Mouse (Mus musculus): ENCODE data around the gene Nckap5. TPM values are rescaled to one million over a fixed set of nuclear protein-coding genes. Genes with fewer than 3 reads are reported as not detected.

Nckap5 gene
- total and polyA plus RNA-seq, 2 experiments from 2014 or later, result 9.3 to 10.2 TPM

GRCm38 (mm10) chr1:126737554-126738290 lies 92.9 kb downstream of the Nckap5 start:
- H3K9ac ChIP-seq, result peak overlapping the region; percentile 33
- H3K4me1 ChIP-seq (ENCODE audit: insufficient read depth), result 0 out of 2 replicates have a peak, but pooled peaks cover 8% of the 10 kb centered on the region
- no peaks in the 10 kb centered on the region; the same call in 1 of the 2 replicates for H3K27me3 ChIP-seq (ENCODE audit: insufficient read depth, low read length)
- peak overlapping the region; percentile 39 for H3K4me3 ChIP-seq (ENCODE audit: low read depth, low read length)
- peak; percentile 78 for ATAC-seq
- H3K9me3 ChIP-seq (ENCODE audit: low read length), result no peaks in the 10 kb centered on the region
- H3K36me3 ChIP-seq (ENCODE audit: insufficient read depth), result no peaks in the 10 kb centered on the region
- peak; percentile 61 for DNase-seq
- 3% methylated on average over 18 of the region's 18 CpGs for WGBS
- no peak for TF ChIP-seq CTCF (IDR thresholded peaks at IDR 0.05; ENCODE audit: low read depth)
- peak overlapping the region; percentile 66 for H3K27ac ChIP-seq (ENCODE audit: low read depth, low read length)
- peak overlapping the region; percentile 66 for H3K4me2 ChIP-seq (ENCODE audit: low read depth)

DNA sequence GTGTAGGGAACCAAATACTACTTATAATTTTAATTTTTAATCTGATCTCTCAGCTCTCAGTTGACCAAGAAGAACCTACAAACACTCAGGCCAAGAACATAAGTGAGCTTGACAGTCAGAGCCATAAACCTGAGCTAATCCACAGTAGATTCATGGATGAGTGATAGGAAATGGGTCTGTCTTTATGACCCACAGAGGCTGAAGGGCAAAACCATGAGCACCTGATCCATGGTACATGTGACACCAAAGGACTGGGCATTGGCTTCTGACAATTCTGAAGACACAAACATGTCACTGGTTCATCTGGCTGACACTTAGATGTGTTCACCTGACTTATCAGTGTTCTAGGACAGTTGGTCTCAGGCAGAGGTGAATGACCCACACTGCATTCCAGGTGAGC lies 98.9 kb downstream of the Nckap5 start:
- Histone ChIP-seq H3K4me1 (ENCODE audit: insufficient read depth) (no peaks in the 10 kb centered on the region), H3K9me3 (ENCODE audit: low read length) (no peaks in the 10 kb centered on the region), H3K36me3 (ENCODE audit: insufficient read depth) (no peaks in the 10 kb centered on the region), H3K9ac (no peak overlapping the region), H3K4me3 (ENCODE audit: low read depth, low read length) (no peak overlapping the region), H3K27me3 (ENCODE audit: insufficient read depth, low read length) (no peaks in the 10 kb centered on the region; the same call in 1 of the 2 replicates), H3K27ac (ENCODE audit: low read depth, low read length) (no peak overlapping the region), H3K4me2 (ENCODE audit: low read depth) (no peak overlapping the region)
- ATAC-seq (no peak), DNase-seq (no peak)
- TF ChIP-seq CTCF (IDR thresholded peaks at IDR 0.05; ENCODE audit: low read depth), result no peak

DNA sequence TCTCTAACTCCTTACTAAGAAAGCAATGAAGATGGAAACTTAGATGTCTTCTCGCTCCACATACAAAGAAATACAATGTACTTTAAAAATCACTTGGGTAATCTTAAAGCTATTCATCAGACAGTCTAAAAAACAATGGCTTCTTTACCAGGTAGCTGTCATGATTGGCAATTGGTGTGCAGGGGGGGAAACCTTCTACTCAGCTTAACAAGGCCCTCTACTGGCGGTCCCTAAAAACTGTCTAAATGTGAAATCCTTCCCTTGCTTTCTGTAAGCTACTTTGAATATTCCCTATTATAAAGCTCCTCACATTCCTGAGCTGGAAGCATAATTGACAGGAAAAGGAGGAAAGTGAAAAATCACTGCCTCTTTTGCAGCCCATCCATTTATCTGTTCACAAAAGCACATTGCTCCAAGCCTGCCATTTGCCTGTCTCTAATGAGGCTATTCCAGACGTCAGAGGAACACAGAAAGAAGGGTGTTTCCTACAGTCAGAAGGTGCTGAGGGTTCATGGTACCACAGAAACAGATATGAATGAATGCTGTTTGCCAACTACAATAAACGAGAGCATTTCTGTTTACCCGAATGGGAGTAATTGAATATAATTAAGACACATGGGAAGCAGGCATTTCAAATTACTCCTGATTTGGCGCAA lies 104.1 kb downstream of the Nckap5 start:
- H3K4me2 ChIP-seq (ENCODE audit: low read depth), result no peak overlapping the region
- no peaks in the 10 kb centered on the region for H3K36me3 ChIP-seq (ENCODE audit: insufficient read depth)
- no peak overlapping the region for H3K4me3 ChIP-seq (ENCODE audit: low read depth, low read length)
- no peak overlapping the region for H3K27ac ChIP-seq (ENCODE audit: low read depth, low read length)
- DNase-seq, result peak; percentile 73
- peak; percentile 74 for TF ChIP-seq CTCF (IDR thresholded peaks at IDR 0.05; ENCODE audit: low read depth)
- 0 out of 2 replicates have a peak, but pooled peaks cover 3% of the 10 kb centered on the region for H3K4me1 ChIP-seq (ENCODE audit: insufficient read depth)
- H3K9me3 ChIP-seq (ENCODE audit: low read length), result no peaks in the 10 kb centered on the region
- ATAC-seq, result peak; percentile 78
- 27% methylated on average over 6 of the region's 6 CpGs for WGBS
- no peaks in the 10 kb centered on the region for H3K27me3 ChIP-seq (ENCODE audit: insufficient read depth, low read length)
- H3K9ac ChIP-seq, result no peak overlapping the region

DNA sequence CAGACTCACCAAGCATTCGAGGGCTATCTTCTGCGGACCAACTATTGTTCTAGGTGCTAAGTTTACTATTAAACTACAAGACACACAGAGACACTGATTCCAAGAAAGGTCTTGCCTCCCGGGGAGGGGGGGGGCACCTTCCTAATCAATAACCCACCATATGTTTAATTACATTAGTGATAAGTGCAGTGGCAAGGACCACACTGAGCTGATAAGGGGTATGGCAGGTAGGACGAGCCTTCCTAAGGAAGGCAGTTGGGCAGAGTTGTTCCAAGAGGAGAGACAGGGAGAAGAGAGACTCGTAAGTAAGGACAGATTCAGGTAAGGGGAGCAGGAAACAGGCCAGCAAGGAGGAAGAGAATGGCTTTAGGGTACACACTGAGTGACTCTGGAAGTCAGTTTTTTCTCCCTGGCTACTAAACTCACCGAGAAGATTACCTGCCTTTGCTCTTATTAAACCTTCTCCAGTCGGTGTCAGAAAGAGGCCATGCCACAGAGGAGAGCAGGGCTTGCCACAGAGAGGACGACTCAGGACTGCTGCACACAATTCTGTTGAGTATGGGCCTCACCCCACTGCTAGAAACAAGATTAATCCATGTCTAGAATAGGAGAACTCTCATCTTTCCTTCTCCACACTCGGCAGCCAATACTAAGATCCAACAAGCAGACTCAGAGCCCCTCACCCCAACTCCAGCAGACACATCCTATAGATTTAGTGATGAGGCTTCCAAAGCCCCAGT lies 104.8 kb downstream of the Nckap5 start:
- no peak overlapping the region for H3K4me3 ChIP-seq (ENCODE audit: low read depth, low read length)
- H3K27me3 ChIP-seq (ENCODE audit: insufficient read depth, low read length), result no peaks in the 10 kb centered on the region
- H3K27ac ChIP-seq (ENCODE audit: low read depth, low read length), result no peak overlapping the region
- WGBS, result 81% methylated on average over 9 of the region's 9 CpGs
- H3K4me1 ChIP-seq (ENCODE audit: insufficient read depth), result 0 out of 2 replicates have a peak, but pooled peaks cover 3% of the 10 kb centered on the region
- H3K9me3 ChIP-seq (ENCODE audit: low read length), result no peaks in the 10 kb centered on the region
- TF ChIP-seq CTCF (IDR thresholded peaks at IDR 0.05; ENCODE audit: low read depth), result no peak
- peak; percentile 24; the same call in 1 of the 2 replicates for ATAC-seq
- no peak for DNase-seq
- no peak overlapping the region for H3K9ac ChIP-seq
- H3K4me2 ChIP-seq (ENCODE audit: low read depth), result no peak overlapping the region
- no peaks in the 10 kb centered on the region for H3K36me3 ChIP-seq (ENCODE audit: insufficient read depth)

DNA sequence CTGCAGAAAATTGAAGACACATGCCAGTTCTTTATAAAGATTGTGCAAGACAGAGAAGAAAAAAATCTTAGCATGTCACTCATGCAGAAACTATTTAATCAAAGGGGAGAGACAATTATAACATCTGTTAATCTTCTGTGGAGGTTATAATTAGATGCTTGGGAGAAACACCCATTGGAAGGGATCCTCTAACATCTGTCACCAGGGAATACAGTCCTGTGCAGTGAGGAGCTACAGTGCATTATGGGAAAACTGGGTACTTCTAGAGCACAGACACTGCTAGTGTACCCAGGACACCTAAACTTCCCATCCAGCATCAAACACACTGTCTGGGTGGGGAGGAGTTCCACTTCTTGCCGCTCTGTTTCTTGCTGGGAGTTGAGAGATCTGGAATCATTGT lies 108.7 kb downstream of the Nckap5 start:
- DNase-seq (peak; percentile 5), ATAC-seq (peak; percentile 76)
- TF ChIP-seq CTCF (IDR thresholded peaks at IDR 0.05; ENCODE audit: low read depth), result no peak
- H3K4me2 ChIP-seq (ENCODE audit: low read depth), result no peak overlapping the region
- H3K27ac ChIP-seq (ENCODE audit: low read depth, low read length), result no peak overlapping the region
- WGBS, result 67% methylated on average over 1 of the region's 1 CpGs
- H3K27me3 ChIP-seq (ENCODE audit: insufficient read depth, low read length), result no peaks in the 10 kb centered on the region
- H3K36me3 ChIP-seq (ENCODE audit: insufficient read depth), result no peaks in the 10 kb centered on the region
- H3K4me3 ChIP-seq (ENCODE audit: low read depth, low read length), result no peak overlapping the region
- 0 out of 2 replicates have a peak, but pooled peaks cover 3% of the 10 kb centered on the region for H3K4me1 ChIP-seq (ENCODE audit: insufficient read depth)
- H3K9ac ChIP-seq, result no peak overlapping the region
- H3K9me3 ChIP-seq (ENCODE audit: low read length), result no peaks in the 10 kb centered on the region

GRCm38 (mm10) chr1:126719733-126720348 lies 110.8 kb downstream of the Nckap5 start:
- H3K4me3 ChIP-seq (ENCODE audit: low read depth, low read length), result no peak overlapping the region
- H3K4me2 ChIP-seq (ENCODE audit: low read depth), result no peak overlapping the region
- H3K36me3 ChIP-seq (ENCODE audit: insufficient read depth), result no peaks in the 10 kb centered on the region
- H3K27me3 ChIP-seq (ENCODE audit: insufficient read depth, low read length), result no peaks in the 10 kb centered on the region
- H3K4me1 ChIP-seq (ENCODE audit: insufficient read depth), result no peaks in the 10 kb centered on the region
- no peaks in the 10 kb centered on the region for H3K9me3 ChIP-seq (ENCODE audit: low read length)
- no peak for DNase-seq
- ATAC-seq, result no peak
- TF ChIP-seq CTCF (IDR thresholded peaks at IDR 0.05; ENCODE audit: low read depth), result no peak
- H3K27ac ChIP-seq (ENCODE audit: low read depth, low read length), result no peak overlapping the region
- 75% methylated on average over 5 of the region's 5 CpGs for WGBS
- H3K9ac ChIP-seq, result no peak overlapping the region

Data from forebrain, postnatal 0 days (tissue).